Mouse (Mus musculus) spleen, adult 2 months (tissue): ENCODE measurements around the gene Alkbh6. TPM values are rescaled to one million over a fixed set of nuclear protein-coding genes. Genes with fewer than 3 reads are reported as not detected.

Experiments
- DNase-seq, 2 experiments: peaks; one replicate each; pipeline versions ENCODE4 v3.0.0 to v3.0.0-alpha.2; 2012 to 2021; ENCODE audit warnings: low spot score in 2 of 2, low read depth in 1 of 2
- H3K27ac ChIP-seq: fragments of 200-500 bp; 2 replicates; pipeline ENCODE4 v1.5.1; 2012; ENCODE audit warnings: low read length, inconsistent platforms; ENCODE audit not compliant: insufficient read depth
- H3K27me3 ChIP-seq: fragments of 200-500 bp; 2 replicates; pipeline ENCODE4 v1.6.1; 2012; ENCODE audit warnings: mild to moderate bottlenecking, moderate library complexity, low read length, inconsistent platforms; ENCODE audit not compliant: control insufficient read depth, insufficient read depth
- H3K36me3 ChIP-seq: fragments of 200-500 bp; 2 replicates; pipeline ENCODE4 v1.6.1; 2012; ENCODE audit warnings: mild to moderate bottlenecking, low read length, inconsistent platforms; ENCODE audit not compliant: control insufficient read depth, insufficient read depth
- H3K4me1 ChIP-seq: fragments of 200-500 bp; 2 replicates; pipeline ENCODE4 v1.6.1; 2011; ENCODE audit warnings: inconsistent platforms; ENCODE audit not compliant: control insufficient read depth, insufficient read depth, insufficient read length
- H3K4me3 ChIP-seq: fragments of 200-500 bp; 2 replicates; pipeline ENCODE4 v1.5.1; 2011; ENCODE audit warnings: mild to moderate bottlenecking, inconsistent platforms; ENCODE audit not compliant: insufficient read depth, insufficient read length; ENCODE audit errors: extremely low read depth
- CTCF ChIP-seq: fragments of 200-500 bp; IDR thresholded peaks from 2 replicates; pipeline ENCODE4 v1.5.1; 2011; ENCODE audit warnings: mild to moderate bottlenecking, inconsistent platforms; ENCODE audit not compliant: insufficient read depth, insufficient read length, insufficient replicate concordance; ENCODE audit errors: extremely low read depth
- POLR2A ChIP-seq: fragments of 200-500 bp; IDR thresholded peaks from 2 replicates; pipeline ENCODE4 v1.6.1; 2011; ENCODE audit warnings: low read depth, low read length, inconsistent platforms
- whole genome bisulfite sequencing: fragments of 180-500 bp; shearing (Covaris S2); methylation state at CpG from one replicate; pipeline ENCODE4 v1.1.7; 2018; 5-methylcytosine and 5-hydroxymethylcytosine counted together
- polyA plus RNA-seq: library from polyadenylated mRNA; depleted of rRNA; stranded (reverse); fragments of >200 nt; gene quantifications from 2 replicates; pipeline ENCODE4 v1.2.3, GENCODE M21; 2012

Alkbh6 gene
- polyA plus RNA-seq, 1 experiment: 86.3 TPM

DNA sequence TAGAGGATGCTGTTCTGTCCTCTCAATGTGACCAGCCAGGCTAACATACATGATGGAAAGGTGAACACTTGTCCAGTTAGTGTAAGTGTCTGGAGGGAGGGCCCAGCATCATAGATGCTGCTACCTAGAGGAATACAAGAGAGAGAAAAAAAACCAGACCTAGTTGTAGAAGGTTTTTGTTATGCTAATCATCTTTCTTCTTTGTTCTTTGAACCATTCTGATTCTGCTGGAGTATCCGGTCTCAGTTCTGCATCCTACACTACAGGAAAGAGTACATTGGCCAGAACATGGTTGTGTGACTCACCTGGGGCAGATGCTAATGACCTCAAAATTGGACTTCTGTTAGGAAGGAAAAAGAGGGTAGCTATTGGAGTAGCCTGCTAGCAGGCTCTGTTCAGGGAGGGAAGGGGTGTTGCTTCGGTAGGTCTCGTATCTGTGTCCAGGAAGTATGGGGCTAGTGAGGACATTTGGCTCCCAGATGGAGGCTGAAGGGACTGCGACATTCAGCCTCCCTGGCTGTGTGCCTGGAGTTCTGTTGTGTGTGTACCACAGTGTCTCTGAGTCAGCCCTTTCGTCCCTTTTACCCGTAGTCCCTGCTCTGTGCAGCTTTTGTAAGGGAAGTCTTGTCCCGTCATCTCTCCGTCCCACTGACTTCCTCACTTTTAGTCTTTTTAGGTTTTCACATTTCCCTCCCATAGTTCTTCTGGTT lies 21.7 kb upstream of the Alkbh6 start:
- no peak for DNase-seq
- TF ChIP-seq CTCF: no peak
- no peak for TF ChIP-seq POLR2A
- H3K36me3 ChIP-seq: no peaks in the 10 kb centered on the region
- no peaks in the 10 kb centered on the region for H3K4me1 ChIP-seq
- H3K27ac ChIP-seq: no peak overlapping the region
- 58% methylated on average over 8 of the region's 8 CpGs for WGBS
- H3K27me3 ChIP-seq: no peaks in the 10 kb centered on the region
- no peak overlapping the region for H3K4me3 ChIP-seq

DNA sequence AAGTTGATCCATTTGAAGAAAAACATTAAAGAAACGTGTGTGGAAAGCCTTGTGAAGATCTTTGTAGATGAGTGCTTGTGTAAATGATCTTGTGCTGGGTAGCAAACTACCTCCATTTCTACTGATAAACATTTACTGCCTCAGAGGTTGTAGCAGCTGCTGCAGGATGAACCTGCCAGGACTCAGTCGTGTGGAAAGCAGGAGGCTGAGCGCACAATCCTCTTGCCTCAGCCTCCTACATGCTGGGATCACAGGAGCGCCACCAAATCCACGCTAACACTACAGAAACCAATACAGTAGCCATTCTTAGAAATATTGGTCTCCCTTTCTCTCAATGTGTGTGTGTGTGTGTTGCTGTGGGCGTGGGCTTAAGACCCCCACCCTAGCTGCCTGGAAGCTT lies 20.5 kb upstream of the Alkbh6 start:
- no peak for TF ChIP-seq CTCF
- no peak for TF ChIP-seq POLR2A
- H3K4me3 ChIP-seq: no peak overlapping the region
- H3K4me1 ChIP-seq: no peaks in the 10 kb centered on the region
- no peaks in the 10 kb centered on the region for H3K36me3 ChIP-seq
- no peak overlapping the region for H3K27ac ChIP-seq
- 80% methylated on average over 6 of the region's 6 CpGs for WGBS
- DNase-seq: no peak
- no peaks in the 10 kb centered on the region for H3K27me3 ChIP-seq

DNA sequence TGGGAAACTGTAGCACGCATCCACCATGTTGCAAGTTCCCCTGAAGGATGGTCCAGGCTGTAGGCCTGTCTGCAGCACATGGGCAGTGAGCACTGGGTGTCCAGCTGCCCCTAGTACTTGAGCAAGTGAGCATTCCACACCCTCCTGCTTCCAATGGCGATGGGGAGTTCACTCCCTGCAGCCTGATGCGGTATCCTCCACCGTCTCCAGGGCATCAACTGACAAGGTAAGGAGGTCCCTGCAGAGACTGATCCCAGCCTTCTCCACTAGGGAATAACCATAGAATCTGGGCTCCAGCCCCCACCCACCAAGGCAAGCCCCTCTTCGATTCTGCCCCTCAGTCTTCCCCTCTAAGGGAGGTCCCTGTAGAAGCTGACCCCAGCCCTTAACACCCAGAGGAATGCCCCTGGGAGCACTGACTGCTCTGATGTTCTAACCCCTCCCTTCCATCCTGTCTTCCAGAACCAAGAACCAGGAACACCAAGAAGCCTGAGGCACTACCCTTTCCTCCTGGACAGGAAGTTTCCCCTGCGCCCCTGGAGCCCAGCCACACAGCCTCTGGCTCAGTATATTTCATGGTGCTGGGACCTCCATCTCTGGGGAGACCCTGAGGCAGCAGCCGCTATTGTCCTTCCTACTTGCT lies 19.3 kb upstream of the Alkbh6 start:
- 87% methylated on average over 7 of the region's 7 CpGs for WGBS
- TF ChIP-seq POLR2A: no peak
- TF ChIP-seq CTCF: no peak
- no peak for DNase-seq

DNA sequence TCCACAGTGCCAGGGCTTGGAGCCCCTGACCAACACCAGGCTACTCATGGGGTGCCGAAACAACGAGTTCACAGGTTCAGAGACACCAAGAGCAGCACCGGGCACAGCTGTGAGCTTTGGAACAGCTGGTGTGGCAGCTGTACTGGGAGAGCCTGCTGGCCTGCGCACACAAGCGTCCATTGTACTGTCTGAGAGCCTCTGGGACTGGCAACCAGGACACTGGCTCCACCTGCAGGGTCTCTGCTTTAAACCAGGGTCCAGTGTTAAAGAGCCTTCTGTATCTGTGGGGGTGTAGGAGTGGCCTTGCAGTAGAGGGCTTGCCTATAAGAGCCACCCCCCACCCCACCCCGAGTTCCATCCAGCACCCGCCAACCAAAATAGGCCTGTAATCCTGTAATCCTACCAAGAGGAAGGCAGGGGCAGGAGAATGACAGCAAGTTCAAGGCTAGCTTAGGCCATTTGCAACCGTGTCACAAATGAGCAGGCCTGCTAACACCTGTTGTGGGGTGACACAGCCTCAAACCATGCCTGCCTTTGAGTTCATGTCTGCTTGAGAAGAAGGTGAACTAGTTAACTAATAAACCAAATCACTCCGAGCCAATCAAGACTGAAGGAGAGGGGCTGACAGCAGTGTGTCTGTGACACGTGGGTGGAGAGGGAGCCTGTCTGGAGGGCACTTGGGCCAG lies 18.7 kb upstream of the Alkbh6 start:
- no peak overlapping the region for H3K27ac ChIP-seq
- H3K4me3 ChIP-seq: no peak overlapping the region
- no peaks in the 10 kb centered on the region for H3K27me3 ChIP-seq
- no peak for DNase-seq
- WGBS: 84% methylated on average over 10 of the region's 10 CpGs
- H3K36me3 ChIP-seq: no peaks in the 10 kb centered on the region
- TF ChIP-seq POLR2A (no peak), CTCF (no peak)
- H3K4me1 ChIP-seq: no peaks in the 10 kb centered on the region

More for the DNA sequence above, 19.3 kb upstream of the Alkbh6 start:
- Histone ChIP-seq H3K27ac (no peak overlapping the region), H3K4me1 (no peaks in the 10 kb centered on the region), H3K4me3 (no peak overlapping the region), H3K27me3 (no peaks in the 10 kb centered on the region), H3K36me3 (no peaks in the 10 kb centered on the region)

DNA sequence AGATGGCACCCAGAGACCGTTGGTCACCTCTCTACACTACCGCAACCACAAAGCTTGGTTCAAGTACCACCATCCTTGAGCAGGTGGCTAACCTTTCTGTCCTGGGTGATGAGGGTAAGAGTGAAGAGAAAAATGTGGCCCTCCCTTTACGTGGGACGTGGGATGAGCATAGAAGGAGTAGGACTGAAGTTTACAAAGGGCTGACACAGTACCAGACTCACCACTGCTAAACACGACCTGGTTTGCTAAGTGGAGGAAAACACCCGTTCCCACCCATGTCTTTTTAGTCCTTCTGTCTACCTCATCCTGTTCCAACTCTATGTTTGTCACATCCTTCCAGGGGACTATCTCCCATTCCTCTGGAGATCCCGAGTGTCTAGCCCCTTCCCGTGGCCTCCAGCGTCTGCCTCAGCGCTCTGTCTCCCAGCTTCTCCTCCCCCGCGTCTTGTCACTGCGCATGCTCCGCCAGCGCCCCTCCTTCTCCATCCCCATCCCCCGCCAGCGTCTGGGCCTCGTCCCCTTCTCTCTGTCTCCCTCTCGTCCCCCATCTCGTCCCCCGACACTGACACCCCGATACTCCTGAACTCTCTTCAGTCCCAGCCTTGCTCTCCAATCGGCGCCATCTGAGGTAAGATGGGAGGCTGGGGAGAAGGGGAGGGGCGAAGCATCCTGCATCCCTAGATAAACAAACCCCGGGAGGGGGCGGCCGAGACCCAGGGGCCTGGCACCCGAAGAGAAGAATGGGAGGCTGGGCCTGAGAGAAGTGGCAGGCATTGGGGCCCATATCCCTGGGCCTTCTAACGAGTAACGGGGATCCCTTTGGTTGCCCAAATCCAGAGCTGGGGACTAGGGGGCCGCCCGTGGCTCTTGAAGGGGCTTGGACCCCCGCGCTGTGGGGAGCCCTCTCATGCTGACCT lies 17.0 kb upstream of the Alkbh6 start, which contains the start of gene Clip3:
Gene Clip3 (plus strand): TSS at position 514 of the 917 bp plus-strand sequence.
- H3K27me3 ChIP-seq: no peaks in the 10 kb centered on the region
- peak within 1 kb of the TSS; percentile 42; the same call in 1 of the 2 replicates for H3K4me3 ChIP-seq
- no peak within 1 kb of the TSS; the same call in 1 of the 2 replicates for H3K27ac ChIP-seq
- TF ChIP-seq CTCF: no peak
- no peak for TF ChIP-seq POLR2A
- H3K4me1 ChIP-seq: no peaks in the 10 kb centered on the region
- no peak for DNase-seq
- 14% methylated on average over 35 of the region's 35 CpGs for WGBS
- no peaks in the 10 kb centered on the region for H3K36me3 ChIP-seq

DNA sequence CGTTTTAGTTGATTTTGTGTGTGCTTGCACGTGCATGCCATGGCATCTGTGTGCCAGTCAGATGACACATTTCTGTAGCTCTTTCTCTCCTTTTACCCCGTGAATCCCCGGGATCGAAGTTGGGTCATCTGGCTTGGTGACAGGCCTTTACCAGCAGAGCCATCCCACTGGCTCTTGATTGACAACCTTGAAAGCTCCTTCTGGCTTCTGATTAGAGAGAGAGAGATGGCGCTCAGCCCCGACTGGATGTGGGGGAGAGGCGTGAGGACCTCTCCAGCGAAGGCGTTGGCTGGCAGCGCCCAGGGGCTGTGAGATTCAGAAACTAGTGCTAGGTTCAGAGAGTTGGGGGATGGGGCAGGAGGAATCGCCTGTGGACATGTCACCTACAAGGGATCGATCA lies 14.7 kb upstream of the Alkbh6 start:
- Histone ChIP-seq H3K27me3 (no peaks in the 10 kb centered on the region), H3K36me3 (no peaks in the 10 kb centered on the region), H3K27ac (no peak overlapping the region), H3K4me3 (no peak overlapping the region), H3K4me1 (no peaks in the 10 kb centered on the region)
- TF ChIP-seq POLR2A: no peak
- WGBS: 90% methylated on average over 13 of the region's 13 CpGs
- DNase-seq: no peak
